In the genomic region with DNA sequence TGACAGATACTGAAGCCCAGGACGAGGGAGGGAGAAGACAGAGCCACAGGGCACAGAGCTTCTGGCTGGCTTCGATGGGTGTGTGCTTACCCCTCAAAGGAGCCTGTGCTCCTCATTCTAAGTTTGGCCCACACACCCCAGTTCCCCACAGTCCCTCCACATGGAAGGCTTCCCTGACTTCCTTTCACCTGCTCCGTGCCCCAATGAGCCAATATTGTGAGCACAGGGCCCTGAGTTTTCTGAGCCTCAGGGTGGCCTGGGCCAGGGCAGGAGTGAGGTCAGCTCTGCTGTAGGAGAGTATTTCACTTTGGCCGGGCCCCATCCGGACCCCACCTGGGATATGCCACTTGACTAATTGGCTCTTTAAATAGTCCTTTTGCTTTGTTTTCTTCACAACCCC, we compare ENCODE assay signal across 17 mouse cellular contexts. TPM values are rescaled to one million over a fixed set of nuclear protein-coding genes. Genes with fewer than 3 reads are reported as not detected.
DNase-seq lines count a peak whose midpoint lies in the region; ATAC-seq and TF ChIP-seq lines count a peak whose summit lies in the region.
"Had no signal": no experiment of that assay in that cellular context is flagged by ENCODE, and none has a peak within 500 bp of the region (broad histone marks: within the 10 kb centered on the region; RNA-seq: fewer than 3 reads in every experiment).

No protein-coding gene starts in this region.

- peaks cover 35% of the 10 kb centered on the region for H3K4me1 ChIP-seq in embryonic facial prominence, embryonic 15.5 days
- H3K4me1 ChIP-seq in embryonic facial prominence, embryonic 10.5 days = peaks cover 40% of the 10 kb centered on the region
- peaks cover 47% of the 10 kb centered on the region for H3K4me1 ChIP-seq in hindbrain, embryonic 10.5 days (replicated peaks)
- peaks cover 29% of the 10 kb centered on the region for H3K4me1 ChIP-seq in hindbrain, postnatal 0 days (ENCODE audit: insufficient read depth, low read length)
- H3K4me1 ChIP-seq in hindbrain, embryonic 13.5 days (replicated peaks) = peaks cover 48% of the 10 kb centered on the region
- peaks cover 44% of the 10 kb centered on the region for H3K4me1 ChIP-seq in neural tube, embryonic 13.5 days (replicated peaks)

- no peaks in the 10 kb centered on the region for H3K9me3 ChIP-seq in embryonic facial prominence, embryonic 15.5 days (replicated peaks)
- no peaks in the 10 kb centered on the region for H3K9me3 ChIP-seq in embryonic facial prominence, embryonic 10.5 days
- no peaks in the 10 kb centered on the region for H3K9me3 ChIP-seq in hindbrain, embryonic 10.5 days
- no peaks in the 10 kb centered on the region for H3K9me3 ChIP-seq in hindbrain, postnatal 0 days (ENCODE audit: low read length)
- no peaks in the 10 kb centered on the region for H3K9me3 ChIP-seq in hindbrain, embryonic 13.5 days
- no peaks in the 10 kb centered on the region for H3K9me3 ChIP-seq in neural tube, embryonic 13.5 days
- H3K9me3 ChIP-seq: kidney, embryonic 15.5 days had no signal

- H3K27me3 ChIP-seq in embryonic facial prominence, embryonic 15.5 days = peaks cover 21% of the 10 kb centered on the region
- peaks cover 48% of the 10 kb centered on the region for H3K27me3 ChIP-seq in embryonic facial prominence, embryonic 10.5 days (replicated peaks; ENCODE audit: low read depth, poor library complexity, severe bottlenecking)
- peaks cover 82% of the 10 kb centered on the region for H3K27me3 ChIP-seq in hindbrain, embryonic 10.5 days (ENCODE audit: insufficient read depth, poor library complexity, severe bottlenecking)
- H3K27me3 ChIP-seq in hindbrain, postnatal 0 days (ENCODE audit: insufficient read depth, low read length) = no peaks in the 10 kb centered on the region
- peaks cover 4% of the 10 kb centered on the region; the same call in 1 of the 2 replicates for H3K27me3 ChIP-seq in hindbrain, embryonic 13.5 days
- no peaks in the 10 kb centered on the region for H3K27me3 ChIP-seq in neural tube, embryonic 13.5 days

- TF ChIP-seq CTCF in hindbrain, postnatal 0 days (IDR thresholded peaks at IDR 0.05; ENCODE audit: low read depth) = no peak

- H3K36me3 ChIP-seq in embryonic facial prominence, embryonic 15.5 days = no peaks in the 10 kb centered on the region
- H3K36me3 ChIP-seq in embryonic facial prominence, embryonic 10.5 days (replicated peaks) = no peaks in the 10 kb centered on the region
- H3K36me3 ChIP-seq in hindbrain, embryonic 10.5 days = no peaks in the 10 kb centered on the region
- H3K36me3 ChIP-seq in hindbrain, postnatal 0 days (ENCODE audit: insufficient read depth, low read length) = no peaks in the 10 kb centered on the region
- no peaks in the 10 kb centered on the region for H3K36me3 ChIP-seq in hindbrain, embryonic 13.5 days
- H3K36me3 ChIP-seq in neural tube, embryonic 13.5 days = no peaks in the 10 kb centered on the region
- H3K36me3 ChIP-seq: kidney, embryonic 15.5 days had no signal

- no peak for DNase-seq in embryonic facial prominence, embryonic 10.5 days (ENCODE audit: low spot score)
- no peak for DNase-seq in hindbrain, embryonic 10.5 days (ENCODE audit: low spot score)
- no peak for DNase-seq in hindbrain, postnatal 0 days (ENCODE audit: low spot score)
- DNase-seq in layer of hippocampus, postnatal 10 days (ENCODE audit: low spot score in 2 of 2) = no peak
- no peak for DNase-seq in yolk sac, embryonic 10.5 days (ENCODE audit: low spot score)
- DNase-seq: lung, postnatal 36 days; thymus, adult 2 months had no signal

- no peak overlapping the region for H3K9ac ChIP-seq in embryonic facial prominence, embryonic 15.5 days
- no peak overlapping the region; the same call in 1 of the 2 replicates for H3K9ac ChIP-seq in hindbrain, postnatal 0 days (replicated peaks; ENCODE audit: low read length)
- H3K9ac ChIP-seq in hindbrain, embryonic 13.5 days = 0 out of 2 replicates have a peak overlapping the region, but pooled peaks have one; percentile 65
- H3K9ac ChIP-seq in neural tube, embryonic 13.5 days = peak overlapping the region; percentile 64
- H3K9ac ChIP-seq: kidney, embryonic 15.5 days; liver, embryonic 14.5 days had no signal

- H3K27ac ChIP-seq in embryonic facial prominence, embryonic 15.5 days (replicated peaks) = 0 out of 2 replicates have a peak overlapping the region, but pooled peaks have one; percentile 34
- H3K27ac ChIP-seq in embryonic facial prominence, embryonic 10.5 days (replicated peaks) = no peak overlapping the region
- H3K27ac ChIP-seq in hindbrain, embryonic 10.5 days = peak overlapping the region; percentile 86; the same call in 1 of the 2 replicates
- no peak overlapping the region for H3K27ac ChIP-seq in hindbrain, postnatal 0 days
- H3K27ac ChIP-seq in hindbrain, embryonic 13.5 days = peak overlapping the region; percentile 99
- H3K27ac ChIP-seq in neural tube, embryonic 13.5 days (replicated peaks) = peak overlapping the region; percentile 98
- H3K27ac ChIP-seq: kidney, embryonic 15.5 days; liver, embryonic 14.5 days had no signal

- H3K4me2 ChIP-seq in embryonic facial prominence, embryonic 15.5 days (replicated peaks) = no peak overlapping the region
- H3K4me2 ChIP-seq in hindbrain, postnatal 0 days (ENCODE audit: low read depth, low read length) = no peak overlapping the region
- H3K4me2 ChIP-seq in hindbrain, embryonic 13.5 days = peak overlapping the region; percentile 48
- peak overlapping the region; percentile 52 for H3K4me2 ChIP-seq in neural tube, embryonic 13.5 days
- H3K4me2 ChIP-seq: kidney, embryonic 15.5 days had no signal

- H3K4me3 ChIP-seq in embryonic facial prominence, embryonic 15.5 days (replicated peaks) = no peak overlapping the region
- no peak overlapping the region for H3K4me3 ChIP-seq in embryonic facial prominence, embryonic 10.5 days
- no peak overlapping the region for H3K4me3 ChIP-seq in hindbrain, embryonic 10.5 days
- no peak overlapping the region for H3K4me3 ChIP-seq in hindbrain, postnatal 0 days (ENCODE audit: low read length)
- no peak overlapping the region for H3K4me3 ChIP-seq in hindbrain, embryonic 13.5 days
- no peak overlapping the region for H3K4me3 ChIP-seq in neural tube, embryonic 13.5 days
- H3K4me3 ChIP-seq: kidney, embryonic 15.5 days had no signal

- ATAC-seq in embryonic facial prominence, embryonic 15.5 days (ENCODE audit: insufficient number of reproducible peaks, low FRiP score, low TSS enrichment, low read depth) = no peak
- no peak for ATAC-seq in hindbrain, postnatal 0 days
- ATAC-seq in hindbrain, embryonic 13.5 days (ENCODE audit: low FRiP score) = no peak
- no peak for ATAC-seq in neural tube, embryonic 13.5 days (ENCODE audit: low read depth)
- ATAC-seq: inflammation-experienced regulatory T-cells, adult 6 months had no signal

- WGBS in embryonic facial prominence, embryonic 15.5 days = 48% methylated on average over 5 of the region's 5 CpGs
- WGBS in embryonic facial prominence, embryonic 10.5 days = 60% methylated on average over 5 of the region's 5 CpGs
- 59% methylated on average over 5 of the region's 5 CpGs for WGBS in hindbrain, embryonic 10.5 days
- 52% methylated on average over 5 of the region's 5 CpGs for WGBS in hindbrain, postnatal 0 days
- WGBS in hindbrain, embryonic 13.5 days = 43% methylated on average over 5 of the region's 5 CpGs
- 39% methylated on average over 5 of the region's 5 CpGs for WGBS in neural tube, embryonic 13.5 days

RNA-seq across cellular contexts. Expression of a gene that starts 48.3 kb away (rescaled TPM):
- not detected in 2 replicates for polyA plus RNA-seq in embryonic facial prominence, embryonic 15.5 days (2015; fragmentation: Nextera tagmentation; extraction: Ambion mirVana)
- not detected in 2 replicates for polyA plus RNA-seq in embryonic facial prominence, embryonic 10.5 days (2016; fragmentation: Nextera tagmentation; extraction: Ambion mirVana)
- not detected in 2 replicates for polyA plus RNA-seq in hindbrain, embryonic 10.5 days (2016; fragmentation: Nextera tagmentation; extraction: Ambion mirVana)
- not detected in 2 replicates for total RNA-seq in hindbrain, postnatal 0 days (2014; rRNA removed)
- polyA plus RNA-seq in hindbrain, postnatal 0 days (2015; fragmentation: Nextera tagmentation; extraction: Ambion mirVana) = not detected in 2 replicates
- polyA plus RNA-seq in hindbrain, embryonic 13.5 days (2015; fragmentation: Nextera tagmentation; extraction: Ambion mirVana) = not detected in 2 replicates
- polyA plus RNA-seq in neural tube, embryonic 13.5 days (2015; fragmentation: Nextera tagmentation; extraction: Ambion mirVana) = 0.36 TPM in 1 of 2 replicates, not detected in the other
- not detected for total RNA-seq in layer of hippocampus, postnatal 10 days (2021)
- total RNA-seq: adrenal gland, postnatal 10 days; gastrocnemius, postnatal 4 days had no signal
- polyA plus RNA-seq: embryonic facial prominence, embryonic 14.5 days; frontal cortex, adult 2 months; inflammation-experienced regulatory T-cells, adult 6 months; kidney, embryonic 15.5 days; liver, embryonic 14.5 days; thymus, adult 2 months had no signal

Comparison
In these comparisons a context has a peak if more than half of its experiments do, and no peak if none do; other contexts are left out.
1. H3K27ac ChIP-seq: peak in embryonic facial prominence, embryonic 15.5 days (single experiment), hindbrain, embryonic 10.5 days (single experiment), hindbrain, embryonic 13.5 days (single experiment) and neural tube, embryonic 13.5 days (single experiment); none in embryonic facial prominence, embryonic 10.5 days (single experiment) and hindbrain, postnatal 0 days (single experiment).
2. H3K4me2 ChIP-seq: peak in hindbrain, embryonic 13.5 days (single experiment) and neural tube, embryonic 13.5 days (single experiment); none in embryonic facial prominence, embryonic 15.5 days (single experiment) and hindbrain, postnatal 0 days (single experiment).
3. H3K9ac ChIP-seq: peak in hindbrain, embryonic 13.5 days (single experiment) and neural tube, embryonic 13.5 days (single experiment); none in embryonic facial prominence, embryonic 15.5 days (single experiment) and hindbrain, postnatal 0 days (single experiment).